Comparison of ENCODE assay signal across 8 mouse cellular contexts in genomic region chr1:138983465-138983864, GRCm38 (mm10). TPM values are rescaled to one million over a fixed set of nuclear protein-coding genes. Genes with fewer than 3 reads are reported as not detected.
DNase-seq lines count a peak whose midpoint lies in the region; ATAC-seq and TF ChIP-seq lines count a peak whose summit lies in the region.

No protein-coding gene starts in this region.

- TF ChIP-seq EP300 in heart, adult 2 months (IDR thresholded peaks at IDR 0.05; ENCODE audit: insufficient read depth, low read depth, low read length), result no peak

- H3K27me3 ChIP-seq in heart, adult 2 months (ENCODE audit: control insufficient read depth, insufficient read depth, low read length), result no peaks in the 10 kb centered on the region
- no peaks in the 10 kb centered on the region for H3K27me3 ChIP-seq in limb, embryonic 14.5 days (ENCODE audit: control insufficient read depth, insufficient read depth, low read length)

- peak overlapping the region; percentile 81 for H3K27ac ChIP-seq in heart, adult 2 months
- H3K27ac ChIP-seq in limb, embryonic 14.5 days (replicated peaks; ENCODE audit: low read depth, low read length), result no peak overlapping the region

- TF ChIP-seq CTCF in heart, adult 2 months (IDR thresholded peaks at IDR 0.05), result 0 out of 2 replicates have a peak, but pooled peaks have one; percentile 10

- H3K9ac ChIP-seq in heart, adult 2 months (ENCODE audit: low read depth, low read length), result no peak overlapping the region
- H3K9ac ChIP-seq in limb, embryonic 14.5 days (ENCODE audit: low read depth, low read length, severe bottlenecking), result no peak overlapping the region

- peak overlapping the region; percentile 3; the same call in 1 of the 2 replicates for H3K4me2 ChIP-seq in limb, embryonic 14.5 days (replicated peaks; ENCODE audit: low read depth, low read length, severe bottlenecking)

- H3K9me3 ChIP-seq in limb, embryonic 14.5 days (ENCODE audit: control insufficient read depth, low read length), result no peaks in the 10 kb centered on the region

- H3K79me2 ChIP-seq in heart, adult 2 months (replicated peaks; ENCODE audit: control insufficient read depth, insufficient read depth, low read length), result peaks cover under 1% of the 10 kb centered on the region; the same call in 1 of the 2 replicates

- peak overlapping the region; percentile 24 for H3K4me3 ChIP-seq in heart, adult 2 months
- no peak overlapping the region for H3K4me3 ChIP-seq in limb, embryonic 14.5 days (replicated peaks; ENCODE audit: low read length)

- WGBS in heart, adult 2 months, result 4% methylated on average over 6 of the region's 6 CpGs
- 31% methylated on average over 6 of the region's 6 CpGs for WGBS in limb, embryonic 14.5 days

- intact Hi-C loops in heart, adult 2 months (cut with DNase I), result loop anchor here (2.0 kb wide), 1 partner anchor 21 kb away; the partner anchor contains the start of gene Dennd1b
- intact Hi-C loops in heart, postnatal 25 days (cut with DNase I), result loop anchor here (10.0 kb wide), 1 partner anchor 59 kb away; no protein-coding TSS in a partner anchor
- intact Hi-C loops in heart, postnatal 10 days (cut with DNase I), result loop anchor here (5.0 kb wide), 1 partner anchor 126 kb away; the partner anchor contains the start of gene 2310009B15Rik

- peaks cover 5% of the 10 kb centered on the region; the same call in 1 of the 2 replicates for H3K36me3 ChIP-seq in heart, adult 2 months (ENCODE audit: control insufficient read depth, insufficient read depth, low read length)
- H3K36me3 ChIP-seq in limb, embryonic 14.5 days (ENCODE audit: control insufficient read depth, insufficient read depth, low read length), result no peaks in the 10 kb centered on the region

- TF ChIP-seq POLR2A in heart, adult 2 months (IDR thresholded peaks at IDR 0.05; ENCODE audit: insufficient read depth, low read depth, low read length), result no peak
- TF ChIP-seq POLR2A in limb, embryonic 14.5 days (IDR thresholded peaks at IDR 0.05; ENCODE audit: borderline replicate concordance, extremely low read depth, insufficient read depth, insufficient read length), result no peak

- DNase-seq in heart, adult 2 months, result peak in 1 of 2 experiments; percentile 43
- DNase-seq in heart, postnatal 25 days (ENCODE audit: low spot score), result no peak
- DNase-seq in adipocyte (ENCODE audit: low spot score), result peak; percentile 40
- DNase-seq in heart, postnatal 10 days, result peak; percentile 44 to 47
- DNase-seq in limb, embryonic 14.5 days (ENCODE audit: low spot score), result no peak
- DNase-seq in kidney, adult 18-20 months, result no peak
- no peak for DNase-seq in urinary bladder, adult 18-20 months (ENCODE audit: low spot score in 2 of 2)
- DNase-seq in natural killer cell, adult 2 months (ENCODE audit: low spot score in 2 of 2), result no peak

- peaks cover 17% of the 10 kb centered on the region for H3K4me1 ChIP-seq in heart, adult 2 months (ENCODE audit: control insufficient read depth, insufficient read depth, low read length)
- peaks cover 14% of the 10 kb centered on the region for H3K4me1 ChIP-seq in limb, embryonic 14.5 days (ENCODE audit: control insufficient read depth, insufficient read depth, low read length)

- ATAC-seq in limb, embryonic 14.5 days (ENCODE audit: low FRiP score, low read depth), result no peak

RNA-seq across cellular contexts. Expression of gene Dennd1b, which starts 20.2 kb away (rescaled TPM):
- total RNA-seq in heart, adult 2 months (2021), result 10 to 100 TPM; 22.3 to 23.7 TPM
- polyA plus RNA-seq in heart, adult 2 months (2012; rRNA removed), result 6.4 and 17.1 TPM in 2 replicates
- 10 to 100 TPM; 22.6 to 23.2 TPM for total RNA-seq in heart, postnatal 25 days (2021)
- total RNA-seq in heart, postnatal 10 days (2021), result 10 to 100 TPM; 25.6 to 26.1 TPM
- polyA plus RNA-seq in limb, embryonic 14.5 days (2012; rRNA removed), result 3.0 and 4.0 TPM in 2 replicates
- 7.2 and 9.5 TPM in 2 replicates for polyA plus RNA-seq in limb, embryonic 14.5 days (2014; fragmentation: Nextera tagmentation; extraction: Ambion mirVana)

Comparison
In these comparisons a context has a peak if more than half of its experiments do, and no peak if none do; other contexts are left out.
1. DNase-seq: peak in adipocyte (single experiment) and heart, postnatal 10 days (2 of 2); none in heart, postnatal 25 days (single experiment), limb, embryonic 14.5 days (single experiment), kidney, adult 18-20 months (single experiment), urinary bladder, adult 18-20 months (0 of 2) and natural killer cell, adult 2 months (0 of 2).